Comparison of ENCODE assay signal across 18 mouse cellular contexts in the genomic region with DNA sequence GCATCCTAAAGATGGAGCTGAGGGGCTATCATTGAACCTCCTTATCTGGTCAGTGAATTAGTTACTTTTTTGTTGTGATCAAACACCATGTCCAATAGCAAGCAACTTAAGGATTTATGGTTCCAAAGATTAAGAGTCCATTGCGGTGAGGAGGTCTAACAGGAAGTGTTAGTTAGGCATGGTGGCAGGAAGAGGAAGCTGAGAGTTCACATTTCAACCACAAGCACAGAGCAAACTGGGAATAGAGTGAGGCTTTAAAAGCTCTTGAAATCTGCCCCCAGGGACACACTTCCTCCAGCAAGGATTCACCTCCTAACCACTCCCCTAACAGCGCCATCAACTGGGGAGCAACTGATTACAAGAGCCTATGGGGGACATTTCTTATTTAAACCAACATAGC.
A peak's percentile ranks its signal among the peaks of the same experiment; 100 is the strongest.
DNase-seq lines count a peak whose midpoint lies in the region; ATAC-seq lines count a peak whose summit lies in the region.
"Had no signal": no experiment of that assay in that cellular context is flagged by ENCODE, and none has a peak within 500 bp of the region (broad histone marks: within the 10 kb centered on the region; RNA-seq: fewer than 3 reads in every experiment).

No protein-coding gene starts in this region.

- H3K27ac ChIP-seq in kidney, embryonic 16.5 days (ENCODE audit: low read length), result peak overlapping the region; percentile 20; the same call in 1 of the 2 replicates
- peak overlapping the region; percentile 68 for H3K27ac ChIP-seq in lung, embryonic 16.5 days (ENCODE audit: low read length)
- H3K27ac ChIP-seq: embryonic facial prominence, embryonic 12.5 days; forebrain, embryonic 15.5 days; heart, embryonic 13.5 days; hindbrain, embryonic 15.5 days had no signal

- H3K9me3 ChIP-seq in kidney, embryonic 16.5 days (ENCODE audit: low read length), result no peaks in the 10 kb centered on the region
- H3K9me3 ChIP-seq in lung, embryonic 16.5 days (ENCODE audit: control insufficient read depth, low read length), result no peaks in the 10 kb centered on the region
- H3K9me3 ChIP-seq: embryonic facial prominence, embryonic 12.5 days; forebrain, embryonic 15.5 days; heart, embryonic 13.5 days; hindbrain, embryonic 15.5 days had no signal

- H3K4me2 ChIP-seq in kidney, embryonic 16.5 days (replicated peaks; ENCODE audit: low read depth, low read length), result no peak overlapping the region
- no peak overlapping the region for H3K4me2 ChIP-seq in lung, embryonic 16.5 days (ENCODE audit: low read depth, low read length)
- H3K4me2 ChIP-seq: embryonic facial prominence, embryonic 12.5 days; forebrain, embryonic 15.5 days; heart, embryonic 13.5 days; hindbrain, embryonic 15.5 days had no signal

- H3K36me3 ChIP-seq in kidney, embryonic 16.5 days (ENCODE audit: insufficient read depth, low read length), result no peaks in the 10 kb centered on the region
- H3K36me3 ChIP-seq in lung, embryonic 16.5 days (ENCODE audit: control insufficient read depth, insufficient read depth, low read length), result no peaks in the 10 kb centered on the region
- H3K36me3 ChIP-seq: embryonic facial prominence, embryonic 12.5 days; forebrain, embryonic 15.5 days; heart, embryonic 13.5 days; hindbrain, embryonic 15.5 days had no signal

- H3K4me3 ChIP-seq in kidney, embryonic 16.5 days (ENCODE audit: low read length), result no peak overlapping the region
- no peak overlapping the region for H3K4me3 ChIP-seq in lung, embryonic 16.5 days (ENCODE audit: low read length)
- H3K4me3 ChIP-seq: embryonic facial prominence, embryonic 12.5 days; forebrain, embryonic 15.5 days; heart, embryonic 13.5 days; hindbrain, embryonic 15.5 days had no signal

- peak; percentile 23 for DNase-seq in heart, adult 11 months
- DNase-seq in heart, adult 8-10 months (ENCODE audit: low spot score), result no peak
- no peak for DNase-seq in kidney, adult 9 months
- no peak for DNase-seq in lung, adult 18-20 months
- no peak for DNase-seq in gastrocnemius, postnatal 4 days (ENCODE audit: low spot score in 2 of 2)
- DNase-seq: adrenal gland, postnatal 25 days; cerebellum, adult 8-10 months; gastrocnemius, postnatal 36 days; heart, postnatal 36 days had no signal

- peaks cover 33% of the 10 kb centered on the region for H3K4me1 ChIP-seq in kidney, embryonic 16.5 days (ENCODE audit: insufficient read depth, low read length)
- H3K4me1 ChIP-seq in lung, embryonic 16.5 days (replicated peaks; ENCODE audit: control insufficient read depth, insufficient read depth, low read length), result peaks cover 30% of the 10 kb centered on the region

- no peak overlapping the region for H3K9ac ChIP-seq in kidney, embryonic 16.5 days (replicated peaks; ENCODE audit: low read length)
- no peak overlapping the region for H3K9ac ChIP-seq in lung, embryonic 16.5 days (ENCODE audit: low read length)
- H3K9ac ChIP-seq: embryonic facial prominence, embryonic 12.5 days; forebrain, embryonic 15.5 days; heart, embryonic 13.5 days; hindbrain, embryonic 15.5 days had no signal

- no peaks in the 10 kb centered on the region for H3K27me3 ChIP-seq in kidney, embryonic 16.5 days (ENCODE audit: insufficient read depth, low read length)
- H3K27me3 ChIP-seq in lung, embryonic 16.5 days (ENCODE audit: control insufficient read depth, insufficient read depth, low read depth, low read length), result no peaks in the 10 kb centered on the region
- H3K27me3 ChIP-seq: embryonic facial prominence, embryonic 12.5 days; forebrain, embryonic 15.5 days; heart, embryonic 13.5 days; hindbrain, embryonic 15.5 days; Patski had no signal

- WGBS in kidney, embryonic 16.5 days, result 68% methylated on average over 2 of the region's 2 CpGs
- WGBS in lung, embryonic 16.5 days, result 63% methylated on average over 2 of the region's 2 CpGs

- ATAC-seq in kidney, embryonic 16.5 days (ENCODE audit: low FRiP score, low TSS enrichment), result no peak
- ATAC-seq in lung, embryonic 16.5 days (ENCODE audit: low read depth), result 0 out of 2 replicates have a peak, but pooled peaks have one; percentile 0
- ATAC-seq in megakaryocyte, adult 5-6 weeks (ENCODE audit: poor library complexity, severe bottlenecking), result peak; percentile 60
- ATAC-seq: activated CD4-positive, CD25-positive, alpha-beta regulatory T cell, adult 4 months; forebrain, embryonic 15.5 days; Patski had no signal
